Mouse (Mus musculus) limb, embryonic 10.5 days (tissue): ENCODE results near the gene Vax2. TPM values are rescaled to one million over a fixed set of nuclear protein-coding genes. Genes with fewer than 3 reads are reported as not detected.
A peak's percentile ranks its signal among the peaks of the same experiment; 100 is the strongest.

Experiments used
- DNase-seq: peaks from one replicate; pipeline ENCODE4 v3.0.0-alpha.2; 2017; ENCODE audit warnings: low spot score
- H3K27ac ChIP-seq: fragments of 300-500 bp; sonication (generic); 2 replicates; pipeline ENCODE4 v1.5.1; 2016; ENCODE audit warnings: mild to moderate bottlenecking
- H3K27me3 ChIP-seq: fragments of 300-500 bp; sonication (generic); 2 replicates; pipeline ENCODE4 v1.6.1; 2016; ENCODE audit warnings: low read depth, mild to moderate bottlenecking; ENCODE audit not compliant: poor library complexity, severe bottlenecking
- H3K36me3 ChIP-seq: fragments of 300-500 bp; sonication (generic); 2 replicates; pipeline ENCODE4 v1.6.1; 2016; ENCODE audit warnings: mild to moderate bottlenecking, moderate library complexity
- H3K4me1 ChIP-seq: fragments of 300-500 bp; sonication (generic); 2 replicates; pipeline ENCODE4 v1.6.1; 2016
- H3K4me3 ChIP-seq: fragments of 300-500 bp; sonication (generic); 2 replicates; pipeline ENCODE4 v1.5.1; 2016; ENCODE audit warnings: mild to moderate bottlenecking, moderate library complexity
- H3K9me3 ChIP-seq: fragments of 300-500 bp; sonication (generic); replicated peaks from 2 replicates; pipeline ENCODE4 v1.6.1; 2016; ENCODE audit warnings: mild to moderate bottlenecking
- WGBS: fragments of 180-500 bp; shearing (Covaris S2); methylation state at CpG from one replicate; pipeline ENCODE4 v1.1.7; 2016; 5-methylcytosine and 5-hydroxymethylcytosine counted together
- polyA plus RNA-seq: library from polyadenylated mRNA; unstranded; fragments of >200 nt; fragmentation: Nextera tagmentation; extraction: Ambion mirVana; gene quantifications from 2 replicates; pipeline ENCODE4 v1.2.1, GENCODE M21; 2016

Vax2 gene
- polyA plus RNA-seq, 1 experiment from 2014 or later, result 6.3 TPM

DNA sequence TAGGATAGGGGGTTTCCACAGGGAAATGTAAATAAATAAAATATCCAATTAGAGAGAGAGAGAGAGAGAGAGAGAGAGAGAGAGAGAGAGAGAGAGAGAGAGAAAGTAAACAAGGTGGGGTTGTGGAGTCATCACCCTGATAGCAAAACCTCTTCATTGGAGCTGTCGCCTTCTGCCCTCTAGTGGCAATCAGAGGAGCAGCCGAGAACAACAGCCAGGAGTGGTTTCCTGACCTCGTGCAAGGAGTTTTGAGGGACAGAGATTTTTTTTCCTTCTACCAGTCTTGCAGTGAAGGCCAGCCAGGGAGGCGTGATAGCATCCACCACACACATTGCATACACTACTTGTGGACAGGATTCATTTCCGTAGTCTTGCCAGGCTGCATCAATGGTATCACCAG, 68.0 kb downstream of the Vax2 start:
- no peaks in the 10 kb centered on the region for H3K9me3 ChIP-seq
- no peak overlapping the region for H3K27ac ChIP-seq
- WGBS, result 6% methylated on average over 5 of the region's 5 CpGs
- no peak overlapping the region for H3K4me3 ChIP-seq
- H3K4me1 ChIP-seq, result peaks cover 16% of the 10 kb centered on the region
- H3K36me3 ChIP-seq, result no peaks in the 10 kb centered on the region
- DNase-seq, result peak; percentile 62
- H3K27me3 ChIP-seq, result no peaks in the 10 kb centered on the region

GRCm38 (mm10) chr6:83786426-83786825, 75.4 kb downstream of the Vax2 start:
- no peaks in the 10 kb centered on the region for H3K27me3 ChIP-seq
- DNase-seq, result no peak
- no peaks in the 10 kb centered on the region for H3K9me3 ChIP-seq
- no peak overlapping the region for H3K27ac ChIP-seq
- H3K36me3 ChIP-seq, result no peaks in the 10 kb centered on the region
- H3K4me3 ChIP-seq, result no peak overlapping the region
- H3K4me1 ChIP-seq, result peaks cover 9% of the 10 kb centered on the region
- WGBS, result 64% methylated on average over 3 of the region's 3 CpGs

Other genes with a start within 250 kb of the Vax2 start
- 58.0 and 69.5 TPM in 2 replicates for gene Dguok, start 204.3 kb upstream of the Vax2 start, polyA plus RNA-seq
- 0.43 and 1.3 TPM in 2 replicates for gene Actg2, start 175.0 kb upstream of the Vax2 start, polyA plus RNA-seq
- 13.0 and 16.5 TPM in 2 replicates for gene Stambp, start 138.5 kb upstream of the Vax2 start, polyA plus RNA-seq
- gene Clec4f, start 55.1 kb upstream of the Vax2 start, polyA plus RNA-seq, result not detected in 2 replicates
- not detected in 2 replicates for gene Cd207, start 33.4 kb upstream of the Vax2 start, polyA plus RNA-seq
- not detected in 2 replicates for gene Atp6v1b1, start 31.7 kb downstream of the Vax2 start, polyA plus RNA-seq
- 0.16 and 0.28 TPM in 2 replicates for gene Ankrd53, start 51.4 kb downstream of the Vax2 start, polyA plus RNA-seq
- gene Tex261, start 64.5 kb downstream of the Vax2 start, polyA plus RNA-seq, result 82.9 and 83.5 TPM in 2 replicates
- 16.9 and 23.6 TPM in 2 replicates for gene Nagk, start 83.7 kb downstream of the Vax2 start, polyA plus RNA-seq
- 17.6 and 20.8 TPM in 2 replicates for gene Paip2b, start 120.5 kb downstream of the Vax2 start, polyA plus RNA-seq
- 59.7 and 69.6 TPM in 2 replicates for gene Zfp638, start 155.8 kb downstream of the Vax2 start, polyA plus RNA-seq